Mouse (Mus musculus): ENCODE results near the gene Olfr94.

GRCm38 (mm10) chr17:37193032-37193431 is 7.8 kb downstream of the Olfr94 start:
- TF ChIP-seq EP300 (IDR thresholded peaks at IDR 0.05; ENCODE audit: insufficient read depth, low read depth, low read length) (no peak), POLR2A (IDR thresholded peaks at IDR 0.05; ENCODE audit: insufficient read depth, low read depth, low read length) (no peak)

Data from heart, adult 2 months (tissue).